Mouse (Mus musculus): ENCODE measurements around the gene Pkd1.

The Pkd1 gene

GRCm38 (mm10) chr17:24533099-24533992 is 16.3 kb upstream of the Pkd1 start:
- peak; percentile 40 for DNase-seq (ENCODE audit: low read depth)

DNA sequence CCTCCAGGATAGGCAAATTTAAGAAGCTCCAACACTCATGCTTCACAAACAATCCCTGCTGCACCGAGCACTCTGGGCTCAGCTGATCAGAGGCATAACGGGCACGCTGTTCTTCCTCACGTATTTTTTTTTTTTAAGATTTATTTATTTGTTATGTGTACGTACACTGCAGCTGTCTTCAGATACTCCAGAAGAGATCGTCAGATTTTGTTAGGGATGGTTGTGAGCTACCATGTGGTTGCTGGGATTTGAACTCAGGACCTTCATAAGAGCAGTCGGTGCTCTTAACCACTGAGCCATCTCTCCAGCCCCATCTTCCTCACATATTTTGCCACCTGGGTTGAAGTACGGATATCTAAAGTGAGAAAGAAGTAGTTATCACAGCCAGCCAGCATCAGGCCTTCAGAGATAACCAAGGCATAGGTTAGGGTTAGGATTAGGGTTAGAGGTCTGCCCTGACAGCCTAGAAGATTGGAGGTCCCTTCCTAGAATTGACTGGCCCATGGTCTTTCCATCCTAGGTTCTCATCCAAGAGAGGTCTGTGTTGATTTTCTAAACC is 15.4 kb upstream of the Pkd1 start, which contains the start of gene Rab26:
TSS of gene Rab26 (minus strand) at position 51 of the 559 bp plus-strand sequence.
- DNase-seq (ENCODE audit: low read depth), result no peak

DNA sequence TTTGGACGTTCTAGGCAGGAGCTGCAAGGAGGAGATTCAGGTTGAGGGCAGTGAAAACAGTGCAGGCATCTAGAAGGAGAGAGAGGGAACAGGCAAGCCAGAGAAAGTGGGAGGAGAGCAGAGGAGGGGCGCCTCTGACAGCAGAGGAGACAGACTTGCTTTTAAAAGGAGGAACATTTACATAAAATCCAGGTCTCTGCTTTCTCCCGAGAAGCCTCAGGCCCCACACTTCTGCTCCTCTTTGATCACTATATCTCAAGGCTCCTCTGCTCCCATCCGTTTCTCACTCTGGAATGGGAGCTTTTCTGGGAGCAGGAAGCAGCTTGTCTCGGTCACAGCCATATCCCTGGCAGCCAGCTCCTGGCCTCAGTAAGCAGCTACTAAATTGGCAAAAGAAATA is 14.3 kb upstream of the Pkd1 start:
- no peak for DNase-seq (ENCODE audit: low read depth)

- DNase-seq (ENCODE audit: low read depth), result no peak
Observed at GRCm38 (mm10) chr17:24537536-24537935, 12.1 kb upstream of the Pkd1 start.

- peak; percentile 79 for DNase-seq (ENCODE audit: low read depth)
Observed at GRCm38 (mm10) chr17:24538950-24539349, 10.7 kb upstream of the Pkd1 start.

DNA sequence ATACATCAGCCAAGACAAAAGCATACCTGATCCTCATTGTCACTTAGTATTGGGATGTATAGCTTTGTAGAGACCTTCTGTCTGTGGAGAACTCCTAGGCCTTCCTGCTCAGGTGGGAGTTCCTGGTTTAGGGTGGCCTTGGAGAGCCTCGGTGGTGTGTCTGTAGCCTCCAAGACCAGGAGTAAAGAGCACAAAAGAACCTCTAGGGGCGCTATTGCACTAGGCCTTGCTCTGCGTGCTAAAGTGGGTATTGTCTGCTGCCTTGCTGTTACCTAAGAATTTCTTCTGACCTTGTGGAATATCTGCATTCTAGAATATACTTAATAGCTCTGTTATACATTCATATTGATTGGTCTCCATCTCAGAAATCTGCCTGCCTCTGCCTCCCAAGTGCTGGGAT is 9.3 kb upstream of the Pkd1 start:
- peak; percentile 79 for DNase-seq (ENCODE audit: low read depth)

- no peak for DNase-seq (ENCODE audit: low read depth)
Observed at GRCm38 (mm10) chr17:24544613-24545012, 5.0 kb upstream of the Pkd1 start.

GRCm38 (mm10) chr17:24545247-24545646 is 4.4 kb upstream of the Pkd1 start:
- DNase-seq (ENCODE audit: low read depth), result no peak

GRCm38 (mm10) chr17:24546234-24546633 is 3.4 kb upstream of the Pkd1 start:
- no peak for DNase-seq (ENCODE audit: low read depth)

- DNase-seq (ENCODE audit: low read depth), result peak; percentile 75
Observed at GRCm38 (mm10) chr17:24548435-24548834, 1.2 kb upstream of the Pkd1 start.

DNA sequence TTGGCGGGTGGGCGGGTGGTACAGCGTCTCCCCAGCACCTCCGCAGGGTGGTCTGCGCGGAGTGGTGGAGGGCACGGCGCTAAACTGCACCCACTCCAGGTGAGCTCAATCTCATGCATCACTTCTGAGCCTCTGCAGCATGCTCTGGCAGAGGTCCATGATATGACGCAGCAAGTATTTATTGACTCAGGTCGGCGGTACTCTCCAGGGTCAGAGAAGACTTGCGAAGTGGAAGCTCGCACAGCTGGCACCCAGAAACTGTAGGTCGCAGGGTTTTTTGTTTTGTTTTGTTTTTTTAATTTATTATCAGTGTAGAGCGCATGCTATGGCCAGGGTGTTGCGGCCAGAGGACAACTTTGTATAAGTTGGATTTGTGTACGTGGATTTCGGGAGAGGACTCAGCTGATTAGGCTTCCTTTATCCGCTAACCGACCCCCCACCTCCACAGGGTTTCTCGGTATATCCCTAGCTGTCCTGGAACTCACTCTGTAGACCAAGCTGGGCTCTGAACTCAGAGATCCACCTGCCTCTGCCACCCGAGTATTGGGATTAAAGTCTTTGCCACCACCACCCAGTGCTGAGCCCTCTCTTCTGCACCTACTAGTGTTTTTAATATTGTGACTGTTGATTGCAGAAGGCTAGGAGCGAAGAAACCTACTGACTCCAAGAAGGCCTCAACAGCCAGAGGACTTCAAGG is 565 bp upstream of the Pkd1 start:
- peak; percentile 87 for DNase-seq (ENCODE audit: low read depth)

DNA sequence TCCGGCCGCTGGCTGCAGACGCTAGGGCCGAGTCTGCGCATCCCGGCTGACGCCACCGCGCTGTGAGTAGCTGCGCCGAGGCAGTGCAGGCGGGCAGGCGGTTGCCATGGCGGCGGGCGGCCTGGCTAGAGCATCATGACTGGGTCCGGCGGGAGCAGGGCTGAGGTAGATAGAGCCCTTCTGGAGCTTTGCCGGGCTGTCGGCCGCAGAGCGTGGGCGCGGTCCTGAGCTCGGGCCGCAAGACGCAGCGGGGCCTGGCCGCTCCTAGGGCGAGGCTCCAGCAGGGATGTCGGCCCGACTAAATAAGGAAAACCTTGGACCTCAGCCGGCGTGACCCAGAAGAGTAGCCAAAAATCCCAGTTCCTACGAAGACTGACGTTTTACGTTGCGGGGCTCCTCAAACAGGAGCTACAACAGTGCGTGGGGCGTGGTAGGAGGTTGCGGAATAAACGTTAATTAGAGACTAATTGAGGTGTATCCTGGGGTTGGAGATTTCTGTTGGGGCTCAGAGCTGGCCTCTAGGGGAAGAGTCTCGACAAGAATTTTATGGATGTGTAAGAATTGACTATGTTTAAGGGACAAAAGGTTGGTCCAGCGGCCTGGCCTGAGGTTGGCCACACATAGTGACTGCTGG is 899 bp downstream of the Pkd1 start:
- DNase-seq (ENCODE audit: low read depth), result peak; percentile 68

GRCm38 (mm10) chr17:24551050-24551444 is 1.4 kb downstream of the Pkd1 start:
- DNase-seq (ENCODE audit: low read depth), result no peak

DNA sequence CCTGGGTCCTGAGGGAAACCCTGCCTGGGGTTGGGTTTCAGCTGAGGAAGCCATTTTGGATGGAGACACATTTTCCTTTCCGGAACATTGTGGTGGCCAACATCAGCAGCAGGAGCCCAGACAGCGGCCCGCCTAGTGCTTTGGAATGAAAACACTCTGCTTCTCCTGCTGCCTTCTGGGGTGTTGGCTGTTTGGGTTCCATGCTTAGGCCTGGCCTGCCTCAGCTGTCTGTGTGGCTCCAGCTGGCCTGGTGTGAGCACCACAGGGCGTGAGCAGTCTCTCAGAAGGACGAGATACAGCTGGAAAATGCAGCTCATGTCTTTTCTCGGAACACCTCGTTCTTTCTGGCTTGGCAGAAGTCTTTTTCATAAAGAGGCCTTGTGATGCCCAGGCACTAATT is 7.5 kb downstream of the Pkd1 start:
- no peak for DNase-seq (ENCODE audit: low read depth)

DNA sequence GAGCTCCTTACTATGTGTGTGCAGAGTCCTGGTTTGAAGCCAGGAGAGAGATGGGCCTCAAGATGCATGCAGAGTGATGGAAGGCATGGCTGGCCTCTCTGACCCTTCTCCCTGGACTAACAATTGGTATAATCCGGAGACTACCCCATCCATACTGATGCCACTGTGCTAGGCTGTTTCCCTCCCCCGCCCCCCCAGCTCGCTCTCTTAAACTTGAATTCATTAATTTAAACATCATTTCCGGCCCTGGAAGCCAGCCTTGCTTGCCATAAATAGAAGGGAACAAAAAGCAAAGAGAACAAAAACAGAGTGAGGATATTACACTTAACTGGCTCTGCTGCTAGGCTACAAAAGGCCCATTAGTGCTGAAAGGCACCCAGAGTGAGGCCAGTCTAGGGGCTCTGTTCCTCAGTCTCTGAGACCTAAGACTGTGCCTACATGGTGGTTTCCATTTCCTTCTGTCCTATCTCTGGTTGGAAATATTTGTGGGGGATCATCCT is 9.0 kb downstream of the Pkd1 start:
- DNase-seq (ENCODE audit: low read depth), result no peak

DNA sequence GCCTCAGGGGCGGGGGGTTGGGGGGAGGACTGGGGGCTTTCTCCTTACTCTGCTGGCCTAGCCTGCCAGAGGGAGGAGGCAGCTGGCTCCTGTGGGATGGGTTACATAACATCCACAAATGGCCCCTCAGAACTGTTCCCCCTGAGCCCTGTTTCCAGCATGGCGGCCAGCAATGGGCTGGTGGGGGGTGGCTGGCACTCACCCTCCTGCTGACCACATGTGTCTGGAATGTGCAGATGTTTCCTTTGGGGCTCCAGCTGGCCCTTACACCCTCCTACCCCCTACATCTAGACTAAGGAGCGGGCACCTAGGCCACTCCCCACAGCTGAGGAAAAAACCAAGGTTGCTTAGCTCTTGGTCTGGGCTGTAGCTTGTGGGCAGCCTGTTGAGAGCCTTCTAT is 9.5 kb downstream of the Pkd1 start:
- DNase-seq (ENCODE audit: low read depth), result peak; percentile 40

DNA sequence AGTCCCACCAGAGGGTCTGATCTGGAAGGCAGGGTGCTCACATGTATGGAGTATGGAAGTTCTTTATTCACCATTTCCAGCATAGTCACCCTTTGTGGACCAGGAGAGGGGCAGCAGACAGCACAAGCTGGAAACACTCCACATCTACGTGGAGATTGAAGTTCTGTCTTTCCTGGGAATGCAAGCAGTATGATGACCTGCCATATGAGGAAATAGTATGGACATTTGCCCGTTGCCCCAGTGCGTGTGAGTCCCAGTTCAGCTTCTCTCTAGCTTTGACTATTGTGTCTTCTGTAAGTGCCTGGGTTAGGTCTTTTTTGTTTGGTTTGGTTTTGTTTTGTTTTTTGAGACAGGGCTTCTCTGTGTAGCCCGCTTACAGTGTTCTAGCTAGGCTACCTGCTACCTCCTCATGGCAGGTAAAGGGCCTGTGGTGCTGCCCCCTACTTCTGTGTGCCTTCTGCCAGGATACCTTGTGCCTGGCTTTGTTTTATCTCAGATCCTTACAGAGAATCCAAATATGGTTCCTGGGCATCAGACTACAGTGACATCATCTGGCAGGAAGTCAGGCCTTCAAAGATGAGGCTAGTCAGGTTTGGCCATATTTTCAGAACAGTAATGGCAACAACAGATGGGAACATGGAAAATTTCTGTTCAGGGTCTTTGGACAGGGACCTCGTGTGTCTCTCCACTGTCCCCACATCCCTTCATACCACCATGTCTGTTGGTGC is 10.8 kb downstream of the Pkd1 start:
- DNase-seq (ENCODE audit: low read depth), result no peak

- DNase-seq (ENCODE audit: low read depth), result no peak
Observed at GRCm38 (mm10) chr17:24561592-24561991, 12.0 kb downstream of the Pkd1 start.

GRCm38 (mm10) chr17:24563638-24564037 is 14.0 kb downstream of the Pkd1 start:
- DNase-seq (ENCODE audit: low read depth), result peak; percentile 59

DNA sequence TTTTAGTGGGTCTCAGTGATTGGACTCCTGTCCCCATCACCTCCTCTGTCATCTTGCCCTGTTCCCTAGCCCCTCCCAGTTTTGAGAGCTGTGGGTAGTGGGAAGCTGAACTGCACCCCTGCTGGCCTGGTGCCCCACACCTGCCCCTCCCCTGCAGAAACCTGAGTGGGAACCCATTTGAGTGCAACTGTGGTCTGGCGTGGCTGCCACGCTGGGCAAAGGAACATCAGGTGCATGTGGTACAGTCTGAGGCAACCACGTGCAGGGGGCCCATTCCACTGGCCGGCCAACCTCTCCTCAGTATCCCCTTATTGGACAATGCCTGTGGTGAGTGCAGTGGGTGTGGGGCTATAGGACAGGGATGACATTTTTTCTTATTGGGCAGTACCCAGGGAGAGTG is 14.8 kb downstream of the Pkd1 start:
- DNase-seq (ENCODE audit: low read depth), result no peak

DNA sequence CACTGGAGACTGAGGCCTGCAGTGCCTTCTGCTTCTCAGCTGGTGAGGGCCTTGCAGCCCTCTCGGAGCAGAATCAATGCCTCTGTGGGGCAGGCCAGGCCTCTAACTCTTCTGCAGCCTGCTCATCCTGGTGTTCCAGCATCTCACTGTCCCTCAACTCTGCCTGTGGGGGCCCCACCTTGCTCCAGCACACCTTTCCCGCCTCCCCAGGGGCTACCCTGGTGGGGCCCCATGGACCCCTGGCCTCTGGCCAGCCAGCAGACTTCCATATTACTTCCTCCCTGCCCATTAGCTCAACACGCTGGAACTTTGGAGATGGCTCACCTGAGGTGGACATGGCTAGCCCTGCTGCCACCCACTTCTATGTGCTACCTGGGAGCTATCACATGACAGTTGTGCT is 15.5 kb downstream of the Pkd1 start:
- no peak for DNase-seq (ENCODE audit: low read depth)

- no peak for DNase-seq (ENCODE audit: low read depth)
Observed at GRCm38 (mm10) chr17:24565792-24566191, 16.2 kb downstream of the Pkd1 start.

Measured in 416B (cell line).